Mouse (Mus musculus) kidney, adult 2 months (tissue): ENCODE measurements around the gene Vwc2l.

Experiments used
- CTCF ChIP-seq: fragments of 200-500 bp; conservative IDR thresholded peaks from 2 replicates; pipeline ENCODE4 v1.5.1; 2011; ENCODE audit warnings: low read depth, mild to moderate bottlenecking, control low read depth, low read length, moderate library complexity, mixed read lengths; ENCODE audit not compliant: insufficient read depth, insufficient read length
- POLR2A ChIP-seq: fragments of 200-500 bp; IDR thresholded peaks from one replicate; pipeline ENCODE4 v1.6.1; 2011; ENCODE audit warnings: low read depth, low read length, control low read depth

DNA sequence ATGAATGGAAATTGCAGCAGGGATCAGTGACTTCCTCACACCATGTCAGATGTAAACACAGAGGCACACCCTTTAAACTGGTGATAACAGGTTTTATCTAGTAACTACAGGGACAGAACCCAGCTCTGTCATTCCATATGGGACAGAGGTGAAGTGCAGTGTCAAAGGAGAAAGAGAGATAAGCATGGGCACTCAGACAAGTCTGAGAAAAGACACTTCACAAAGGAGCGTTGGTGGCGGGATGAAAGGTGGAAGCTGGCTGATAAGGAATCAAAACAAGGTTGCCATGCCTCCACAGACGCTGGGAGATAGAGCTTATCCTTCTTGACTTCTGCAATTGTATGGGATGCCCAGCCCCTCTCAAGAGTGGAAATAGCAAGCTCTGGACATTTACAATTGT, 176.8 kb downstream of the Vwc2l start:
- TF ChIP-seq CTCF, result no peak
- no peak for TF ChIP-seq POLR2A
